Mouse (Mus musculus) ES-E14 (cell line): ENCODE data around the gene Ifna2.

ENCODE experiments used
- CHD2 ChIP-seq: IDR thresholded peaks from 2 replicates; pipeline ENCODE4 v1.6.1; 2014; ENCODE audit warnings: mild to moderate bottlenecking, low read depth, low read length, inconsistent platforms
- ZC3H11A ChIP-seq: IDR thresholded peaks from 2 replicates; pipeline ENCODE4 v1.6.1; 2012; ENCODE audit warnings: low read depth, mild to moderate bottlenecking, inconsistent platforms, low read length, borderline replicate concordance
- ZNF384 ChIP-seq: IDR thresholded peaks from 2 replicates; pipeline ENCODE4 v1.6.1; 2012; ENCODE audit warnings: low read depth, low read length, inconsistent platforms

DNA sequence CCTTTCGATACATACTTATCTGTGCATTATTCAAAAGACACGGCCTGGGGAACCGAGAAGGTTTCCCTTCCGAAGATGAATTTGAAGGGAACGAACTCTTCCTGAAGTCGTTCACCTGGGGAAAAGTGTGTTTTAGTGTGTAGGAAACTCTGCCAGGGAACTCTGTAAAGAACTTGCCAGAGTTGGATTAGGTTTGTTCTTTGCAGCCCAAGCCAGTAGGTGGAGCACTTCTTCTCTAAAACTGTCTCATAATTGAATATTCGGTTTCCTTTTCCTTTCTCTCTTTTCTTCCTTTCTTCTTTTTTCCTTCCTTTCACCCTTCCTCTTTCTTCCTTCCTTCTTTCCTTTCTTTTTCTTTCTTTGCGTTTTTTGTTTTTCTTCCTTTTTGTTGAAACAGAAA lies 3.4 kb downstream of the Ifna2 start:
- TF ChIP-seq CHD2, result no peak
- no peak for TF ChIP-seq ZC3H11A
- no peak for TF ChIP-seq ZNF384
